Mouse (Mus musculus) lung, postnatal 4 days (tissue): Measurements from ENCODE around the gene Hspe1.
"Not testable (repeated sequence)": the region's sequence is repeated elsewhere in the genome, so short reads cannot be mapped to it uniquely, and the experiment has no call there.

Source experiments
- DNase-seq, 2 experiments: peaks; one replicate each; pipeline ENCODE4 v3.0.0; 2021

Hspe1 gene

DNA sequence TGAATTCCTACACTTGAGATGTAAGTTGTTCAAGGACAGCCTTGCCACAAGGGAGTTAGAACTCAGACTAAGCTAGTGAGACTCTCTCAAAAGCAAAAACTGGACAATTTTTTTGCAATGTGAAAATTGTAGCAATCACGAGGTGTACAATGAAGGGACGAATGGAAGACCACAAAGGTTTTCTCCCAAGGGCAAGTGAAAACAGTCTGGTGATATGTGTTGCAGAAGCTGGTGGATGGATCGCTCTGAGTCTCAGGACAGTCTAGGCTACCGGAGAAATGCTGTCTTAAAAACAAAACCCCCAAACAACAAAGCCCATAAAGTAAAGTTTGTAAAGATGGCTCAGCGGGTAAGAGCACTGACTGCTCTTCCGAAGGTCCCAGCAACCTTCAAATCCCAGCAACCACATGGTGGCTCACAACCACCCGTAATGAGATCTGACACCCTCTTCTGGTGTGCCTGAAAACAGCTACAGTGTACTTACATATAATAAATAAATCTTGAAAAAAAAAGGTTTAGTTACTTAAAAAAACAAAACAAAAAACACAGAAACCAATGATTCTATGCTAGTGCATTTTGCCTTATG is 2.1 kb upstream of the Hspe1 start:
- no peak for DNase-seq

DNA sequence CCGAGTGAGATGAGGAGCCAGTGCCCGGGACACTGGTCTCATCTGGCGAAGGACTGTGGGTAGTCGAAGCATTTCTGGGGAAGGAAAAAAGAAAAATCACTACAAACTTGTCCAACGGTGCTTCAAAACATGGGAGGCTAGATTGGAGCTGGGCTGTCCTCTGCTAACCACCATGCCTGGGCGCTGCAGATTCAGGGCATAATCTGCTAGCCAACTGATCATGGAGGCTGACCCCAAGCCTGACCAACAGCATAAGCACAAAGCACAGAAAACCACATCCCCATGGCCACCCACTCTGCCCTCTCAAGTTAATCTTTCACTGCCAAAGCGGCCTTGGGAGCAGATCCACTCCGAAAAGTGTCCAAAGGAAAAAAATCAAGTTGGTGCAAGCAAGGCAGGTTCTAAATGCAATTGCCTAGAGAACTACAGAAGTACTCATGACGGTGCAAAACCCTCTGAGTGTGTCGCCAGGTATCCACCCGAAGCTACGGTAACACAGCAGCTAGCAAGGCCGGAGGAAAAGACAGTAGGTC is 998 bp upstream of the Hspe1 start:
- peak in 1 of 2 experiments; percentile 18 for DNase-seq

DNA sequence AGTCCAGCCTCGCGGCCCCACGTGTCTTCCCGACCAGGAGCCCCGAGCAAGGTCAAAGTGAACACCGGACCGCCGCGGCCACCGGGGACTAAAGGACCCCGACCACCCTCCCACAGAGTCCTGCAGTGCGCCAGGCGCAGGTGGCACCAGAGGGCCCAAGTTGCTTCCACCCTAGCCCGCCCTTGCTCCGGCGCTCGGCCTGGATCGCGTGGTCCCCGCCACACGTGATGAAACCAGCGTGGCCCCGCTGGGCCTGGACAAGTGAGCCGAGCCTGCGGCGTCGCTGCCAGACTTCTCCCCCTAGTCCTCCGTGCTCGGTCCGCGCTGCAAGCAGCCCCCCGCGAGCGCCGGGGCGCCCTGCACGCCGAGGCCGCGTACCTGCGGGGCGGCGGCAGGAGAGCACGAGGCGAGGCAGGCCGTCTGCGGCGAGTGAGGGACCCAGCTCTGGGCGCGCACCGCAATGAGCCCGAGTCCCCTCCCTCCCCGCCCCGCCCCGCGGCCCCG is 479 bp upstream of the Hspe1 start:
- DNase-seq = no peak

DNA sequence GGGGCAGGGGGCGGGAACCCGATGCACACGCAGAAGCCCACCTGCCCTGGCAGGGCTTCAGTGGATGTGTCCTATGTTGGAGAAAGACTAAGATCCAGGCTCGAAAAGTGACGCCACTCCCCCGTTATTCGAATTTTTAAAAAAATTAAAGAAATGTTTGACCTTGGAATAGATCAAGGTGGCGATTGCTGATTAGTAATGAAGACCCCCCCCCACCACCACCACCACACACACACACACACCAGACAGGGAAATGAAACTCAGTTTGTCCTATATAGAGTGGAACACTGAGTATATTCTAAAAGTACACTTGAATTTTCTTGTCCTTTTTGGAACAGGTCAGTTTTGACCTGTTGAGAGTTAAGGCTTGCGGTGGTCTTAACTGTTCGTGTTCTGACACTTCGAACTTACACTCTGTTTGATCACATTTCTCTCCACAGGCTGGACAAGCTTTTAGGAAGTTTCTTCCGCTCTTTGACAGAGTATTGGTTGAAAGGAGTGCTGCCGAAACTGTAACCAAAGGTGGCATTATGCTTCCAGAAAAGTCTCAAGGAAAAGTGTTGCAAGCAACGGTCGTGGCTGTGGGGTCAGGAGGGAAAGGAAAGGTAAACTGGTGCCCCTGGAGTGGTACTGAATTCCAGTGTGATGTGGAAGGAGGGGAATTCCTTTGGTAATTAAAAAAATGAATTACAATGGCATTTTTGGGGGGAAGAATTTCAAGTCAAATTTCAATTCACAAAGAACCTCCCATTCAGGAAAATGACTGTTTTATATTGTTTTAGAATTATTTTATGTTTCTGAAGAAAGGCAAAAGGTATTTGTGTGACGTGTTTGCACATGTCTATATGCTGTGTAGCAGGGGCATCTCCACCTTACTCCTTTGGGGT is 922 bp downstream of the Hspe1 start:
- no peak for DNase-seq

DNA sequence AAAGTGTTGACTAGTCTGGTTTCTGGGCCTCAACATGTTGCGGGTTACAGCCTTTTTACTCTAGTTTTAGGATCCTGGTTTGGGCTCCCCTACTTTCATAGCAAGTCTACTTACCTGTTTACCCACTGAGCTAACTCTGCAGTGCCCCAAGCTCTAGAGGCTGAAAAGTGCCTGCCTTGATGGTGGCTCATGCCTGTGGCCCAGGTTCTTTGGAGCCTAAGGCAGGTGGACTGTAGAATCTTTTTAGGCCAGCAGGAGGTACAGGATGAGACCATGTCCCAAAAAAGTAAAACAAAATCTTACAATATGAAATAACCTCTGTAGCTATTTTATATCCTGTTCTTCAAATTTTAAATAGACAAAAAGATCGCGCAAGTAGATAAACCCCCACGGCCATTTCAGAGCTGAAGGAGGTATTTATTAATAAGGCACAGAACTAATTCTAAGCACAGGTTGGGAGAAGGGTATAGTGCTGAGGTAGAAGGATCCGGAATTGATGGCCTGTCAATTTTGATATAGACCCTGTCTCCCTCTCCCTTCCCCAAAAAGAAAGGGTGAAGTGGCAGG is 1.6 kb downstream of the Hspe1 start:
- no peak for DNase-seq

DNA sequence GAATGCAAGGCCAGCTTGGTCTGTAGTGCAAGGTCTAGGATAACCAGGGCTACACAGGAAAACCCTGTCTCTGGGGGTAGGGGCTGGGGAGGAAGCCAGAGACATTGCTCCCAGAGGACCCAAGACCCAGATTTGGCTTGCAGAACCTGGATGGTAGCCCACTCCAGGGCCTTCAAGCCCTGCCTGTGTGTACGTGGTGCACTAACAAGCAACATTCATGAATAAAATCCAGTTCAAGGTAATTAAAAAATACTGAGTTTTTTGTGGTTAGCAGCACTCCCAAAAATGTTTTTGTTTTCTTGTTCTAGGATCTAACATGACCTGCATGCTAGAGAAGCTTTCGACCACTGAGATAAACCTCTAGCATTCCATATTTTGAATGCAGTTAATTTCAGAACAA is 4.1 kb downstream of the Hspe1 start:
- no peak for DNase-seq

DNA sequence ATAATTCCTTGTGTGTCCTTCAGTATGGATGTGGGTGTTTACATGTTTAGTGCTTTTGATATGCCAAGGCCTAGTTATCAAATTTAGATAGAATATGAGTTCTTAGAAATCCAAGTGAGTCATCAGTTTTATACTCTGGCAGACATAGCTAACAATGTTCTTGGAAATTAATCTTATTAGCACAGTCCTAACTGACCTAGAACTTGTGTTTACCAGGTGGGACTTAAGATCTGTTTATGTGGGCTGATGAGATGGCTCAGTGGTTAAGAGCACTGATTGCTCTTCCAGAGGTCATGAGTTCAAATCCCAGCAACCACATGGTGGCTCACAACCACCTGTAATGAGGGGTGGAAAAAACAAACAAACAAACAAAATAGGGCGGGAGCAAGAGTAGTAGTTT is 4.5 kb downstream of the Hspe1 start:
- no peak for DNase-seq

DNA sequence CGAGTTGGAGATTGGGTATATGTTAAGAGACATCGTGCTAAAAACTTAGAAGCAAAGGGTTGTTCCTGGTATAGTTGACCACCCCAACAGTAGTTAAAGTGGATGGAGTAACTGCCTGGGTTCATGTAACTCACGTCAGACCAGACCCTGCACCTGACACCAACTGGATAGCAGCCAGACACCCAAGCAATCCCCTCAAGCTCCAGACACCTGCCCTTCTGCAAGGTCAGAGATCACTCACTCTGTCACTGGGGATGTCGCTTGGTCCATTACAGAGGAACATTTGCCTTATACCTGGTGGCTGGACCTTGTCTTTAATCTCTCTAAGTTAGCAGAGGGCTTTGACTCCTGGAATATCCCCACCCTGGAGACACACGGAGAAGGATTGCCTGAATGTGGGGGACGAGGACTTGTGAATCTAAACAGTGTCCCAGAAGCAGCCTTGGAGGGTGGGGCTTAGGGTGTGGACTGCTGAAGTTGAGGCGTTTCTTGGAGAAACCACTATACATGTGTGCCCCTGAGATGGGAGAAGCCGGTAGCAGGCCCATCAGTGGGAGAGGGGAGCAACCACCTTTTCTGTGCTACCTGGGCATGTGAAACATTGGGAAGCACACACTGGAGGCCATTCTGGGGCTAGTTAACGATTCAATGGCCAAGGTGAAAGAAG is 19.1 kb downstream of the Hspe1 start:
- no peak for DNase-seq

DNA sequence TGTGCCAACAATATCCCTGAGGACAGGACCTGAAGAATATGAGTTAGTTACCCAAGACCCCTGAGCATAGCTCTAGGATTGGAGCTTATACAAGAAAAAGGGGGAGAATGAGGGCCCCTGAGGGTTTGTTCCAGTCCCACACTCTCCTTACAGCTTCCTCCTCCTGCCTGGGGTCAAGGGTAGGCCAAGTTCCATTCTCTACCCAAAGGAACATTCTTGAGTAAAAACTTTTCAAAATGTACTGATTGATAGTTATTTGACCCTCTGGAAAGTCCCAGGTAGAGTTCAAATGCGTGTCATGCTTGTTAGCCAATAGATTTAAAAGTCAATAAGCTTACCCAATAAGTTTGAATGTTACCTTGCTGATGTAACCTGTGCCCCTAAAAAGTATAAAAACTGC is 19.7 kb downstream of the Hspe1 start:
- DNase-seq = no peak

DNA sequence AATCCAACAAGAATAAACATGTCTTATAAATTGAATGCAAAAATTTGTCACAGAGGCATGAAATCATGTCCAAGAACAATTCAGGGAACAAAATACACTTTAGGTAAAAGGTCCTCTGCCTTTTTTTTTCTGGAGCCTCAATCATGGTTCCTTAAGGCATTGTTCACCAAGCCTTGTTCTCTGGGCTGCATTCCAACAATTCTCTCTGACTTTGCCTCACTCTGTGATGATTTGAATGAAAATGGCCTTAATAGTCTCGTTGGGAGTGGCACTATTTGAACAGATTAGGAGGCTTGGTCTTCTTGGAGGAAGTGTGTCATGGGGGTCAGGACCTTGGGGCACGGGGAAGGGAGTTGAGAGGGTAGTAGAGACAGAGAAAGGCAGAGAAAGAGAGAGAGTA is 20.5 kb downstream of the Hspe1 start:
- DNase-seq = no peak

DNA sequence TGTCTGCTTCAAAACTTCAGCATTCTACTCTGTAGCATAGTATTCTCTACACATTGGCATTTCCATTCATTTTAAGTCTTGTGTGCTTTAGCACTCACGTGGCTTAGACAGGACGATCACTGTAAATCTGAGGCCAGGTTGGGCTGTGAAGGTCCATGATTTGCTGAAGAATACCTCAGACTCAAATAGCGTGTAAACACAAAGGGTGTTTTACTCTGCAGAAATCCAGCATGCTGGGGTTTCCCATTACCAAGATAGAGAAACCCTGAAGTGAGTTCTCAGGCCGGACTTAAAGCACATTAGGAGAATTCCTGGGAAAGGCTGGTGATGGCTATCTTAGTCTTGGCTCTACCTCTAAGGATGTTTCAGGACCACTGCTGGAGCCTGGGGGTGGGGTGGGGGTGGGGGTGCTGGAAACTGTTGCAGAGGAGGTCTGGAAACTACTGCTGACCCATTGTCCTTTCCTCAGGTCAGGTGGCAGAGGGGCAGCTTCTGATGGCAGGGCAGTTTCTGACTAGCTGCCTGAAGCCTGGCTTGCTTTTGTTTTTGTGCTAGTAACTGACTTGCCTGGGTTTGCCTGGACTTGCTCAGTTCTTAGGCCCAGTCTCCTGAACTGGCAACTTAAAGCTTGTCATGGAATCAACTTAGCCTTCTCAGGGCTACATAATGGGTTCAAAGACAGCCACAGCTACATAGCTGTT is 21.3 kb downstream of the Hspe1 start:
- DNase-seq = no peak

DNA sequence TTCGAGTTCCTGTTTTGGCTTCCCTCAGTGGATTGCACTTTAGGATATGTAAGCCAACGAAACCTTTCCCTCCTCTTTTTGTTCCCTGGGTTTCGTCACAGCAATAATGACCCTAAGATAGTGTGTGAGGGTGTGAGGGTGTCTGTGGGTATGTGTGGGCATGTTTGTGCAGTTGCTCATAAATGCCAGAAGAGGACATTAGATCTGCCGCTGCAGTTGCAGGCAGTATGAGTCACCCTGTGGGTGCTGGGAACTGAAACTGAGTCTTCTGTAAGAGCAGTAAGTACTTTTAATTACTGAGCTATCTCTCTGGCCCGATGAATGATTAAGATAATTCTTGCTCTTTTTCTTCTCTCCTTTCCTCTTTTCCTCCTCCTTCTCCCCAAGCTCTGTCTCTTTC is 35.1 kb downstream of the Hspe1 start:
- DNase-seq = no peak

DNA sequence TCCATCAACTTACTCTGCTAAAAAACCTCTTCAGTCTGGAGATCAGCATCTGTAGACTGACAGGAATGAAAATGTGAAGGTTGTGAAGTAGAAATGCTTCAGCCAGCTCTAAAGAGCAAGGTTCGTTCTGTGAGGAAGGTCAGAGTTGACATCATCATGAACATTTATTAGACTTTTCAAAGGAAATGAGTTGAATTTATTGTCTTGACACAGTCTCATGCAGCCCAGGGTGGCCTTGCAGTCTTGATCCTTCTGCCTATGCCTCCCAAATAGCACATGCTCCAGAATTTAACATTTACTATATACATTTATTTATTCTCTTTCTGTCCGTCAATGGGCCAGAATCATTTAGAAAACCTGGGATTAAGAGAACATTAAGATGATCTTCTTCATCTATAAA is 35.6 kb downstream of the Hspe1 start:
- DNase-seq = no peak

DNA sequence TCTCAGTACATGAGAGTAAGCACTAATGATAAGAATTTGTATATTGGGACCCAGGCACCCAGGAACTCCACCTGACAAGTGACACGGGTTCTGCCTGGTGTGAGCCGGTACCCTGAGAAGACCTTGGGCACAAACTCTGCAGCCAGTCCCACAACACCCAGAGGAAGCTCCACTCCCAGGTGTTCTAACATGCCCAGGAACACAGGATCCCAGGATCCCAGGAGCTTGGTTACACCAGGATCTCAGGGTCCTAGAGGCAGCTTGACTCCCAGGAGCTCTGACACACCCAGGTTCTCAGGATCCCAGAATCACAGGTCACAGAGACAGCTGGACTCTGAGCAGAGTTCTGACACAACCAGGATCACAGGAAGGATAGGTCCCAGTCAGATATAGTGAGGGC is 36.2 kb downstream of the Hspe1 start:
- not testable (repeated sequence) for DNase-seq

DNA sequence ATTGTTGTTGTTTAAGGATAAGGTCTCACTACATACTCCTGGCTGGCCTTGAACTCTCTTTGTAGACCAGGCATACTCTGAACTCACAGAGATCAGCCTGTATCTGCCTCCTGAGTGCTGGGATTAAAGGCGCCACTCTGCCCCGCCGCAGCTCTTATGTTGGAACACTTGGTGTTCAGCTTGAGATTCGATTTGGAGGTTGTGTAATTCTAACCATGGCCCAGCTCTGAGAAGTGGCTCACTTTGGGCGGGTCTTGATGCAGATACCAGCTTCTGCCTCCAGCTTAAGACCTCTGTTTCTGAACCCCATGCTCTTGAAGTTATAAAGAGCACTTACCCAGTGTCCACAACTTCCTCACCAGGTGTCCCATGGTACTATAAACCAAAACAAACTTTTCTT is 41.8 kb downstream of the Hspe1 start:
- DNase-seq = no peak

DNA sequence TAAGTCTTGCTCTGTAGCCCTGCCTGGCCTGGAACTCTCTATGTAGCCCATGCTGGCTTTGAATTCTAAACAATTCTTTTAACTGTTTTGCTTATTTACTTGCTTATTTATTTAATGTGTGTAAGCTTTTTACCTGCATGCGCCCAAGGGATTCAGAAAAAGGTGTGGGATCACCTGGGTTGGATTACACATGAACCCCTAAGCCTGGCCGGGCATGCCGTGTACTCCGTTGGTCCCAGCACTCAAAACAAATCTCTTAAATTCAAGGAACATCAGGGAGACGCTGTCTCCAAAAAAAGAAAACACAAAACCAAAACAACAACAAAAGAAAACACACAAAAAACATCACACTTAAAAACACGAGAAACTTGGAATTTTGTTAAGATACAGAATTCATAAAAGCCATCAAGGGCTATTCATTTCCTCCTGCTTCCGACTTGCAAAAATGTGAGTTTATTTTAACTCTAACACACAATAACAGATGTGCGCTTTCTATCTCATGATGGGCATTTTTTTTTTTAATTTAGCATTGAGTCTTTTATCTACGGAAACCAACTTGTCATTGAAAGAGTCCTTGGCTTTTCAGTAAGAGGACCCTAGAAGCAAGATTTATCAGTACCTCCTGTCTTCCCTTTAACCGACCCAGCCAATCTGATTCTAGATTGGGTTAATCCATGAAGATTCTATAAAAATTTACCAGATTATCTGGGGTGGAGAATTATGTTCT is 42.4 kb downstream of the Hspe1 start:
- DNase-seq = no peak

DNA sequence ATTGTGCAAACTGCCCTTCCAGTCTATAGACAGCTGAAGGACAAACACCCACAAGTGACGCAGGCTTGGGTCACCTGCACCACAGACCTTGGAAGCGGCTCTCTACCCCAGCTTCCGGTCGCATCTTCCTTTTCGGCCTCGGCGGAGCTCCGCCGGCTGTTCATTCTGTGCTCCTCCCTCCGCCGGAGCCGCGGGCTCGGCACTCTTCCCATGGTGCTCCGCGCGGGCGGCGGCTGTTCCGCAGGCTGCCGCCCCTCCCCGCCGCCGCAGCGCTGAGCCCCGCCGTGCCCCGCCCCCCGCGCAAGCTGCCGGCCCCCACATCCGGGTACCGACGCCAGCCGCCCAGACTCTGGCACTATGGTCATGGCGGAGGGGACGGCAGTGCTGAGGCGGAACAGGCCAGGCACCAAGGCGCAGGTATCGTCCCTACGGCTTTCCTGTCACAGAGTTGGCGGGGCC is 43.0 kb downstream of the Hspe1 start, which contains the start of gene Mob4:
Gene Mob4, plus strand, starts transcription at position 289 of the 459 bp plus-strand sequence.
- peak; percentile 95 to 96 for DNase-seq

DNA sequence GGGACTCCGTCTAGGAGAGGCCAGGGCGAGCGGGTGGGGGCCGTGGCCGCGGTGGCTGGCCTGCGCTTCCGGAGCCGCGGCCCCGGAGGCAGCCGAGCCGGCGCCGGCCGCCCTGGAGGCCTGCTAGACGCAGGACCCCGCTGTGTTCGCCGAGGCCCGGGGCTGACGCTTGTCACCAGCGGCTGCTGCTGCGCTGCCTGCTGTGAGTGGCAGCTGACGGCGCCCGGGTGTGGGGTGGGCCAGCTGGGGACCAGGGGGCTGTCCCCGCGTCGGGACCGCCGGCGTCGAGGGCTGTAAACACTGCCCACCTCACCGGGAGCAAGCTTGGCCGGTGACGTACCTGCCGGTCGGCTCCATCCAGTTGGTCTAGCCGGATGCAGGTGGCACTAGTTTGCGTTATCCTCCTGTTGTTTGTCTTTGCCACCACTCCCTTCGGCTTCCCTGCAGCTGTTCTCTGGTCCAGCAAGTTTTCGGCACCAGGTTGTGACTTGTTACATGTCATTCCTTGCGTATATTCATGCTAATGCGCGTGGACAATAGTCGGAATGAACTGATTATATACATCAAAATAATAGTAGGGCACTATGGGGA is 43.6 kb downstream of the Hspe1 start:
- DNase-seq = no peak

DNA sequence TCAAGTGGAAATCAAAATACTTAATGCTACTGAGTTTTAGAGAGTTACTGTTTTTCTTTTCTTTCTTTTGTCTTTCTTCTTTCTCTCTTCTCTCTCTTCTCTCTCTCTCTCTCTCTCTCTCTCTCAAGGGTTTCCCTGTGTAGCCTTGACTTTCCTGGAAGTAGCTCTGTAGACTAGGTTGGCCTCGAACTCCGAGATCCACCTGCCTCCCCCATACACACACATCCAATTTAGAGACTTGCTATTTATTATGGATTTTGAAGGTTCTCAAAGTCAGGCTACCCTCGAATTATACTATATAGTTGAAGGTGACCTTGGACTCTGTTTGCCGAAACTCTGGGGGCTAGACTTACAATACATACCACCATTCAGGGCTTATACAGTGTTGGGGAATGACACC is 44.4 kb downstream of the Hspe1 start:
- no peak for DNase-seq

DNA sequence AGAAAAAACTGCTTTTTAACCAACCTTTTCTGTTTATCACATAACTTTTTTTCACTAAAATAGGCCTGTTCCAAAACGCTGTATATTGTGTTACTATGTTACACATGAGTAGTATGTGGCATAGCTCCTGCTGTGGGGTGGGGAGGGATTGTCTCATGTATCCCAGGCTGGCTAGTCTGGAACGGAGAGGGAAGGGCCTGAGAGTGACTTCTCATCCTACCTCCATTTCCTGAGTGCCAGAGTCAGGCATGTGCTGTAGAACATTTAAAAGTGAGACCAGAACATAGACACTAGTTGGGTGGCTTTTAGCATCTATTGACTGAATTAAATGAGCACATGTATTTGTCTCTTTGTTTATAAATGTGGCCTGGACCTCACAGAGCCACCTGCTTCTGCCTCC is 45.2 kb downstream of the Hspe1 start:
- DNase-seq = no peak

DNA sequence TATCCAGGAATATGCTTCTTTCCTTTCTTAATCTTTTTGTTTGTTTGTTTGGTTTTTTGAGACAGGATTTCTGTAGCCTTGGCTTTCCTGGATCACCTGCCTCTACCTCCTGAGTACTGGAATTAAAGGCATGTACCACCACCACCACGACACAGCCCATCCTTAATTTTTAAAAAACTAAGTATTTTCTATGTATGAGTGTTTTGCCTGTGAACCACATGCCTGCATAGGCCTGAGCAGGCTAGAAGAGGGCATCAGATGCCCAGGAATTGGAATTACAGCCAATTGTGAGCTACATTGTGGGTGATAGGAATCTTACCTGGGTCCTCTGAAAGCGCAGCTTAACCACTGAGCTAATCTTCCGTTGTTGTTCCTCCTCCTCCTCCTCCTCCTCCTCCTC is 46.4 kb downstream of the Hspe1 start:
- DNase-seq = no peak
